Mouse (Mus musculus) lung, postnatal 4 days (tissue): ENCODE results near the gene Trim2.

Experiments used
- DNase-seq, 2 experiments: peaks; one replicate each; pipeline ENCODE4 v3.0.0; 2021

The Trim2 gene

GRCm38 (mm10) chr3:84131369-84131768, 175.3 kb downstream of the Trim2 start:
- no peak for DNase-seq

GRCm38 (mm10) chr3:84130776-84131175, 175.9 kb downstream of the Trim2 start:
- peak in 1 of 2 experiments; percentile 41 for DNase-seq

DNA sequence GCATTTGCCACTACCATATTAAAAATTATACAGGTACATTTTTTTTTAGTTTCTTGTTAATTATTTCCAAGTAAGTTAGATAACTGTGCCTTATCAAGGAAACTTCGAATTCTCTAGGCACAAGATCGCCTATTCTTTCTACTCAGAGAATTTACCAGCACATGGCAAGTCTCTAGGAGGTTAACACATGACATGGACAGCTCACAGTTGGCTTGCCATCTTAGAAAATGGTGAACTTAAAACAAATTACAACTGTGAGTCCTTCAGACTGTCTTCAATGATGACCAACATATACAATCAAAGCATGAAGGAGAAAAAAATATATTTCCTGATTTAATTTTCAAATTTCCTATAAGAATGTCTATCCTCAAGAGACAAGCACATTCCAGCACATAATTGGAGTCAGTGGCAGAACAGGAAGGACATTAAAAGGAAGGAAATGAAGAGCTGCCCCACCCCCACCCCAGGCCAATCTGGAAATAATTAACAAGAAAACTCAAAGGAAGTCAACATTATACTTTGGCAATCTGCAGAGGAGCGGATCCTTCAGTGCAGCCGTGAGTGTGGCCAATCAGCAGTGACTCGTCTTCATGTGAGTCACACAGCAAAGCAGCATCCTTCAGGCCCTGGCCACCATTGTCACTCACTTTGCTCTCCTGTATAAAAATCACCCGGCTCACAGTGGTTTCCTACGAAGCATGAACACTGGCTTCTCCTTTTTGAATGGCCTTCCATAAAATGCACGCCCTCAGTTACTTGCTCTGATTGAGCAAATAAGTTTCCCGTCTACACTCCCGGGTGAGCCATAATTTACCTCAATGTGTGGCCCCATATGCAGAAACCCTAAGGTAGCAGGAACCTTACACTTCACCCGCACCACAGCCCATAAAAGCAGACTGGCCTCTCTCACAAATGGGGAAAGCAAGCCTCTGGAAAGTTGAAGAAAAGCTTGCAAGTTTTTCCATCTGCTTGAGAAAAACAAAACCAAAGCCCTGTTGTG, 177.5 kb downstream of the Trim2 start:
- peak; percentile 19 to 41 for DNase-seq

- DNase-seq, result no peak
These were observed 179.2 kb downstream of the Trim2 start for GRCm38 (mm10) chr3:84127431-84127830.

GRCm38 (mm10) chr3:84126721-84127120, 180.0 kb downstream of the Trim2 start:
- no peak for DNase-seq

DNA sequence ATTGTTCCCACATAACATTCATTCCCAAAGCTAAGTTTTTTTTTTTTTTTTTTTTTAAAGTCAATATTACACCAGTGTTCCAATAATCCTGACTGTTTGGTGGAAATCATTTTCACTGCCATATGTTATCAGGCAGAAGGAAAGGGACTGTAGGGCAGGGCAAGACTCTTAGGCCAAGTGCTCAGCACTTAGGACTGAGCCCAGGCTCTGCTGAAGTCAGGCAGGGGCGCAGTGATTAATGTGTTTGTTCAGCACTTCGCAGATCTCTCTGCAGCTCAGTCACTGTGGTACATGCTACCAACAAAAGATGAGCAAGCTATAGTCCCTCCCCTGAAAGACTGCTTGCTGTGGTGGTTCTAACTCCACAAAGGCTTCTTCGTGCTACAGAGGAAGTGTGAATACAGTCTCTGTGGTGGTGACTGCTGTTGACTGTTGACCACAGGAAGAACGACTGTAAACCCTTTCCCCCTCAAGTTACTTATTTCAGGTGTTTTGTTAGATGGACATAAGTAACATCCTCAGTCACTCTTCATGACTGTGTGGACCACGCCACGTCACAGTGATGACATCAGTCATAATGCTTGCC, 180.9 kb downstream of the Trim2 start:
- no peak for DNase-seq

- DNase-seq, result peak in 1 of 2 experiments; percentile 38
These were observed 183.2 kb downstream of the Trim2 start for GRCm38 (mm10) chr3:84123461-84123860.

DNA sequence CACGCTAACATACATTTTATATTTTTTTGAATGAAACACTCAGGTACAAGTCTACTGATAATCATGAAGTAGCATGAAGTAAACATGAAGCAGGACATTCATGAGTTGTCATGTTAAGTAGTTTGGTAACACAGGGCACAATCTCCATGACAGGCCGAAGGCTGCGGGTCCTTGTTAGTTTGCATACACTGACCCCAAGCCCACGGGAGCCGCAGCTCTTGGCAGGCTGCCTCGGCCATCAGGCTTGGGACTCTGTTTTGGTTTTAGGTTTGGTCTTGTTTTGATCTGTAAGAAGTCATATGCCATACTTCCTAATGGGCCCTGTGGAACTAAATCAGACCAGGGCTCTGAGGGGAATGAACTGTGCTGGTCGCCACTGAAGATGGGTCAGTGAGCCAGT, 188.0 kb downstream of the Trim2 start:
- DNase-seq, result peak in 1 of 2 experiments; percentile 26

DNA sequence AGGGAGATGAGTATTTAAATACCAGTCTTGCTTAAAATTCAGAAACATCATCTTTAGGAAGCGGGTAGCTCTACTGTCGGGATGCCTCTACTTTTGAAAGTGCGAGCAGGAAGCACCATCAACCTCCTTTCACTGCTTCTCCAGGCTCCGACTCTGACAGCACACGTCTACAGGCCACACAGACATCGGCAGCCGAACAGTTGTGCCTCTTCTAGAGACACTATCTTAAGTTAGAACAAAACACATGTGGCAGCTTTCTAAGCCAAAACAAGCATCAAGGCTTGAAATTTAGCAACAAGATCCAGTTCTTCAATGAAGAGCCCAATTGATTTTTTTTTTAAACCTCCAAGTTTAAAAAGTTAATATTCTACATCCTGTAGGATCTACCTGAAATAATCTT, 188.5 kb downstream of the Trim2 start:
- DNase-seq, result no peak
